In the genomic region with DNA sequence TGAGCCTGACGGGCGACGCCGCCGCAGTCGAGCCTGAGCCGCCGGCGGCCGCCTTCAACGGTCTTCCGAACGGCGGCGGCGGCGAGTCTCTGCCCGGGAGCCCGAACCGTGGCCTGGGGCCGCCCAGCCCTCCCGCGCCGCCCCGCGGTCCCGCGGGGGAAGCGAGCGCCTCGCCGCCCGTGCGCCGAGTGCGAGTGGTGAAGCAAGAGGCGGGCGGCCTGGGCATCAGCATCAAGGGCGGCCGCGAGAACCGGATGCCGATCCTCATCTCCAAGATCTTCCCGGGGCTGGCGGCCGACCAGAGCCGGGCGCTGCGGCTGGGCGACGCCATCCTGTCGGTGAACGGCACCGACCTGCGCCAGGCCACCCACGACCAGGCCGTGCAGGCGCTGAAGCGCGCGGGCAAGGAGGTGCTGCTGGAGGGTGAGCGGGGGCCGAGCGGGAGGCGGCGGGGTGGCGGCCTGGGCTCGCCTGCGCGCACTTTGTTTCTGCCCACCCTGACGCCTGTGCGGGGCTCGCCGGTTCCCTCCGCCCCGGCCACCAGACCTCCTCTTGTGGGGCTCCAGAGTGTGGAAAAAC, we compare ENCODE assay signal across 8 mouse cellular contexts. TPM values are rescaled to one million over a fixed set of nuclear protein-coding genes. Genes with fewer than 3 reads are reported as not detected.
A peak's percentile ranks its signal among the peaks of the same experiment; 100 is the strongest.
DNase-seq lines count a peak whose midpoint lies in the region; ATAC-seq and TF ChIP-seq lines count a peak whose summit lies in the region.

No protein-coding gene starts in this region.

- peak overlapping the region; percentile 95 for H3K27ac ChIP-seq in intestine, postnatal 0 days (ENCODE audit: low read depth, low read length)
- H3K27ac ChIP-seq in midbrain, embryonic 16.5 days (ENCODE audit: low read length) = peak overlapping the region; percentile 89

- TF ChIP-seq CTCF in intestine, postnatal 0 days (IDR thresholded peaks at IDR 0.05; ENCODE audit: low read depth) = no peak

- WGBS in intestine, postnatal 0 days = under 1% methylated on average over 59 of the region's 76 CpGs
- under 1% methylated on average over 49 of the region's 76 CpGs for WGBS in midbrain, embryonic 16.5 days

- H3K9ac ChIP-seq in intestine, postnatal 0 days (ENCODE audit: low read depth, low read length) = peak overlapping the region; percentile 96
- H3K9ac ChIP-seq in midbrain, embryonic 16.5 days (ENCODE audit: low read depth, low read length) = peak overlapping the region; percentile 87

- H3K27me3 ChIP-seq in intestine, postnatal 0 days (replicated peaks; ENCODE audit: control insufficient read depth, insufficient read depth, low read length) = no peaks in the 10 kb centered on the region
- H3K27me3 ChIP-seq in midbrain, embryonic 16.5 days (ENCODE audit: control insufficient read depth, insufficient read depth, low read depth, low read length) = peaks cover 2% of the 10 kb centered on the region; the same call in 1 of the 2 replicates

- peak overlapping the region; percentile 90 for H3K4me2 ChIP-seq in intestine, postnatal 0 days (replicated peaks; ENCODE audit: low read depth)
- peak overlapping the region; percentile 87 for H3K4me2 ChIP-seq in midbrain, embryonic 16.5 days (ENCODE audit: low read length)

- peak; percentile 58 for ATAC-seq in intestine, postnatal 0 days
- ATAC-seq in midbrain, embryonic 16.5 days = peak; percentile 75

- peak; percentile 57 for DNase-seq in embryo, embryonic 10 days (ENCODE audit: low spot score)
- no peak for DNase-seq in embryo, embryonic 9.5 days (ENCODE audit: extremely low spot score)
- DNase-seq in cerebellum, postnatal 10 days = peak; percentile 72 to 76
- peak; percentile 55 for DNase-seq in gastrocnemius, postnatal 25 days
- peak; percentile 31 for DNase-seq in liver
- peak; percentile 11 to 19 for DNase-seq in spleen, postnatal 14 days (ENCODE audit: low spot score in 2 of 2)

- no peaks in the 10 kb centered on the region for H3K9me3 ChIP-seq in intestine, postnatal 0 days (ENCODE audit: control insufficient read depth)
- H3K9me3 ChIP-seq in midbrain, embryonic 16.5 days (replicated peaks; ENCODE audit: control insufficient read depth, low read length, poor library complexity, severe bottlenecking) = no peaks in the 10 kb centered on the region

- H3K4me1 ChIP-seq in intestine, postnatal 0 days (replicated peaks; ENCODE audit: control insufficient read depth, insufficient read depth, low read length) = peaks cover 3% of the 10 kb centered on the region; the same call in 1 of the 2 replicates
- peaks cover 11% of the 10 kb centered on the region for H3K4me1 ChIP-seq in midbrain, embryonic 16.5 days (ENCODE audit: control insufficient read depth, insufficient read depth, low read length)

- H3K36me3 ChIP-seq in intestine, postnatal 0 days (ENCODE audit: control insufficient read depth, insufficient read depth) = no peaks in the 10 kb centered on the region
- no peaks in the 10 kb centered on the region for H3K36me3 ChIP-seq in midbrain, embryonic 16.5 days (ENCODE audit: control insufficient read depth, insufficient read depth, low read length)

- peak overlapping the region; percentile 94 for H3K4me3 ChIP-seq in intestine, postnatal 0 days (ENCODE audit: low read depth, low read length)
- H3K4me3 ChIP-seq in midbrain, embryonic 16.5 days (ENCODE audit: low read depth, low read length) = peak overlapping the region; percentile 84

RNA-seq across cellular contexts. Expression of a gene that starts 0.4 kb away (rescaled TPM):
- total RNA-seq in gastrocnemius, postnatal 25 days (2021) = 1 to 10 TPM; 6.1 to 6.9 TPM
- polyA plus RNA-seq in intestine, postnatal 0 days (2015; fragmentation: Nextera tagmentation; extraction: Ambion mirVana) = 8.3 and 10.0 TPM in 2 replicates
- polyA plus RNA-seq in midbrain, embryonic 16.5 days (2015; fragmentation: Nextera tagmentation; extraction: Ambion mirVana) = 4.3 and 4.6 TPM in 2 replicates

RNA-seq across cellular contexts. Expression of a gene that starts 42.6 kb away (rescaled TPM):
- 10 to 100 TPM; 18.0 to 20.0 TPM for total RNA-seq in gastrocnemius, postnatal 25 days (2021)
- 22.8 and 25.1 TPM in 2 replicates for polyA plus RNA-seq in intestine, postnatal 0 days (2015; fragmentation: Nextera tagmentation; extraction: Ambion mirVana)
- 42.3 and 46.2 TPM in 2 replicates for polyA plus RNA-seq in midbrain, embryonic 16.5 days (2015; fragmentation: Nextera tagmentation; extraction: Ambion mirVana)
